Mouse (Mus musculus): Measurements from ENCODE around the gene Ubap2l. TPM values are rescaled to one million over a fixed set of nuclear protein-coding genes. Genes with fewer than 3 reads are reported as not detected.

Ubap2l gene
- polyA plus RNA-seq (2015; fragmentation: Nextera tagmentation; extraction: Ambion mirVana) = 153 and 157 TPM in 2 replicates

DNA sequence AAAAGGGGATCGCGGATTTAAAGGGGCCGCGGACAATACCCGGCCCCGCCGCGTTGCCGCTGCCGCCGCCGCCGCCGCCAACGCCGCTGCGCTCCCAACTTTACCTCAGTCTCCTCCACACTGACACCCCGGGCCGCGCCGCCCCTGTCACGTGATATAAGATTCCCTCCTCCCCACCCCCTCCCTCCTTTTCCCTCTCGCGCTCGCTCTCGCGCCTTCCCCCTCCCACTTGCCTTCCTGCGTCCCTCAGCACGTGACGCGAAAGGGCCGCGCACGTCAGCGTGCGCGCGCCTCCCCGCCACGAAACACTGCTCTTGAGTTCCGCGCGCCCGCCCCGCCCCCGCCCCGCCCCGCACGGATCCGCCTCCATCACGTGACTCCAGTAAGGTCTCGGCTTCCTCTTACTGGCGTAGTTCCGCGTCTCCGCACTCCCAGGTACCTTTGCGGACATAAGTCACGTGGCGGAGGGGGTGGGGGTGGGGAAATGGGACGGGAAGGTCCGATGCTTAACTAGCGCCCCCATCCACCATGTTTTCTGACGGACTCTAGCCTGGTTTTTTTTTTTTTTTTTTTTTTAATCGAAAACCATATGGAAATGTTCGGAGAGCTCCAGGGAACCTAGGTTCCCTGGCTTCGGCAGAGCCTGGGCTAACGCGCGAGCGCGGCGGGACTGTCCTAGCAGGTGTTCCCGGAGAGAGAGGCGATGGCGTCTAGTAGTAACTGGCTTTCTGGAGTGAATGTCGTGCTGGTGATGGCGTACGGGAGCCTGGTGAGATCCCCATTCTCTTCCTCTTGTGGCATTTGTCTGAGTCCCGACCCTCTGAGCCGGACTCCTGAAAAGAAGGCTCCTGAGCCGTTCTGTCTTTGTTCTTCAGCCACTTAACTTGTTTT is at the start of gene Ubap2l:
Gene Ubap2l (minus strand): TSS at position 278 of the 891 bp plus-strand sequence.
- Histone ChIP-seq H3K4me1 (peaks cover 26% of the 10 kb centered on the region), H3K27me3 (no peaks in the 10 kb centered on the region), H3K4me3 (peak within 1 kb of the TSS; percentile 83), H3K9me3 (no peaks in the 10 kb centered on the region), H3K27ac (peak within 1 kb of the TSS; percentile 97), H3K9ac (peak within 1 kb of the TSS; percentile 94), H3K4me2 (peak within 1 kb of the TSS; percentile 67), H3K36me3 (peaks cover 29% of the 10 kb centered on the region)
- 1% methylated on average over 79 of the region's 81 CpGs for WGBS
- ATAC-seq (ENCODE audit: borderline replicate concordance, extremely low read depth, low FRiP score, low TSS enrichment) = peak; percentile 95

DNA sequence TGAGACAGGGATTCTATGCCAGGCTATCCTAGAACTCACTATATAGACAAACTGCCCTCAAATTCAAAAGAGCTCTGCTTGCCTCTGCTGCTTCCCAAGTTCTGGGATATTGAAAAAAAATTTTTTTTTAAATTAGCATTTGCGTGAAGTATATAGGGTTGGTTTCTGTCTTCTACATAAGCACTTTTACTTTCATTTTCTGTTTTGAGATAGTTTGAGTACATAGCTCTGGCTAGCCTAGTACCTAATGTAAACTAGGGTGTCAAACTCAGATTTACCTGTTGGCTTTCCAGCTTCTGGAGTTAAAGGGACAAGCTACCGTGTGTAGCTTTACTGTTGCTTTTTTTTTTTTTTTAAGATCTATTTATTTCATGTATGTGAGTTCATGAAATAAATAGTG is 49.2 kb upstream of the Ubap2l start:
- no peak overlapping the region for H3K27ac ChIP-seq
- H3K4me2 ChIP-seq = no peak overlapping the region
- 84% methylated on average over 2 of the region's 2 CpGs for WGBS
- H3K4me3 ChIP-seq = no peak overlapping the region
- H3K4me1 ChIP-seq = no peaks in the 10 kb centered on the region
- no peak overlapping the region for H3K9ac ChIP-seq
- no peak for ATAC-seq (ENCODE audit: borderline replicate concordance, extremely low read depth, low FRiP score, low TSS enrichment)
- no peaks in the 10 kb centered on the region for H3K27me3 ChIP-seq
- peaks cover 36% of the 10 kb centered on the region for H3K36me3 ChIP-seq
- H3K9me3 ChIP-seq = no peaks in the 10 kb centered on the region

DNA sequence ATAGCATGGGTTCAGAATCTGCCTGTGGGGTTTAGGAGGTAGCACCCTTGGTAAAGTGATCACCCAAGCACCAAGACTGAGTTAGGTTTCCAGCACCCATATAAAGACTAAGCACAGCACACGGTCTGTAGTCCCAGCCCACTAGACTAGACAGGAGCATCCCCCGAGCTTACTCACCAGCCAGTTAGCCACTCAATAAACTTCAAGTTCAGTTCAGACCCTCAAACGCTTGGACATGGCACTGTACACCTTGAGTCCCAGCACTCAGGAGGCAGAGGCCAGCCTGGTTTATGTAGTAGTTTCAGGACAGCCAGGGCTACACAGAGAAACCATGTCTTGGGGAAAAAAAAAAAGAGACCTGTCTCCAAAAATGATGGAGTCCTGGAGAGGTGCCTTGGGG is 48.6 kb upstream of the Ubap2l start:
- Histone ChIP-seq H3K4me2 (no peak overlapping the region), H3K27ac (no peak overlapping the region), H3K27me3 (no peaks in the 10 kb centered on the region), H3K4me3 (no peak overlapping the region), H3K36me3 (peaks cover 41% of the 10 kb centered on the region), H3K9me3 (no peaks in the 10 kb centered on the region), H3K9ac (no peak overlapping the region), H3K4me1 (no peaks in the 10 kb centered on the region)
- WGBS = 88% methylated on average over 3 of the region's 3 CpGs
- ATAC-seq (ENCODE audit: borderline replicate concordance, extremely low read depth, low FRiP score, low TSS enrichment) = no peak

- H3K27ac ChIP-seq = no peak overlapping the region
These were observed 45.5 kb upstream of the Ubap2l start for GRCm38 (mm10) chr3:90097928-90098327.

DNA sequence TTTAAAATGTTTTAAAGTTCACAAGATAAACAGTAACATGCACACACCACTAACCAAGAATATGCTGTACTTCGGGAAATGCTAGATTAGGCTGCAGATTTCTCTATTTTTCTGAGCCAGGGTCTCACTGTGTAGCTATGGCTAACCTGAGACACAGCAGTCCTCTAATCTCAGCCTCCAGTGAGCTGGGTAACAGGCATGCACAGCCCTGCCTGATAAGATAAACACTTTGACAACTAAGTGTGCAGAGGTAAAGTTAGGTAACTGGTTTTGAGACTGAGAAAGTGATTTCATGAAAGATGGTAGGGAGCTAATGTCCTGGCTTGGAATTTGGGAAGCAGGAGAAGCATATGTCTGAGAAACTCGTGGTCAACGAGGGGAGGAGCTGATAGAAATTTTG is 42.0 kb upstream of the Ubap2l start:
- peaks cover 93% of the 10 kb centered on the region for H3K36me3 ChIP-seq
- no peaks in the 10 kb centered on the region for H3K27me3 ChIP-seq
- no peak overlapping the region for H3K9ac ChIP-seq
- 93% methylated on average over 3 of the region's 3 CpGs for WGBS
- H3K4me3 ChIP-seq = no peak overlapping the region
- no peaks in the 10 kb centered on the region for H3K4me1 ChIP-seq
- ATAC-seq (ENCODE audit: borderline replicate concordance, extremely low read depth, low FRiP score, low TSS enrichment) = no peak
- no peak overlapping the region for H3K27ac ChIP-seq
- H3K4me2 ChIP-seq = no peak overlapping the region
- H3K9me3 ChIP-seq = no peaks in the 10 kb centered on the region

More at GRCm38 (mm10) chr3:90097928-90098327, 45.5 kb upstream of the Ubap2l start:
- WGBS = 88% methylated on average over 5 of the region's 5 CpGs
- Histone ChIP-seq H3K9me3 (no peaks in the 10 kb centered on the region), H3K36me3 (peaks cover 69% of the 10 kb centered on the region), H3K9ac (no peak overlapping the region), H3K4me1 (no peaks in the 10 kb centered on the region), H3K4me2 (no peak overlapping the region), H3K4me3 (no peak overlapping the region), H3K27me3 (no peaks in the 10 kb centered on the region)
- no peak for ATAC-seq (ENCODE audit: borderline replicate concordance, extremely low read depth, low FRiP score, low TSS enrichment)

DNA sequence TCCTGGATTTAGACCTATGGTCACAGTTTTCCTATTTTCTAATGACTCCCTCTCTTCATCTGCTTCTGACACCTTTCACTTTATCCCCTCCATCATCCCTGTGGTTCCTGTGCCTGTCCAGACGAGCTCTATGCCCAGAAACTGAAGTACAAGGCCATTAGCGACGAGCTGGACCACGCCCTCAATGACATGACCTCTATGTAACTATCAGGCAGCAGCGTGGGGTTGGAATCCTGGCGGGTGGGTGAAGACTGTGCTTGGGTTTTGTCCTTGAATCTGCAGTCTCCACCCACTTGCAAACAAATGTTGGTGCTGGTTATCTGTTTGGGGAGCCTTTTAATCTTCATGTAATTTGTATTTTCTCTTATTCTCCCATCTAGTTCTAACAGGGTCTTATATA is 38.5 kb upstream of the Ubap2l start:
- WGBS = 73% methylated on average over 6 of the region's 6 CpGs
- H3K9ac ChIP-seq = no peak overlapping the region
- peaks cover 96% of the 10 kb centered on the region for H3K36me3 ChIP-seq
- no peaks in the 10 kb centered on the region for H3K27me3 ChIP-seq
- no peak overlapping the region for H3K4me2 ChIP-seq
- no peak overlapping the region for H3K27ac ChIP-seq
- H3K9me3 ChIP-seq = no peaks in the 10 kb centered on the region
- no peak for ATAC-seq (ENCODE audit: borderline replicate concordance, extremely low read depth, low FRiP score, low TSS enrichment)
- peaks cover 4% of the 10 kb centered on the region for H3K4me1 ChIP-seq
- H3K4me3 ChIP-seq = no peak overlapping the region

GRCm38 (mm10) chr3:90088617-90089016 is 36.2 kb upstream of the Ubap2l start:
- H3K4me3 ChIP-seq = no peak overlapping the region
- peak overlapping the region; percentile 58 for H3K27ac ChIP-seq
- H3K36me3 ChIP-seq = peaks cover 75% of the 10 kb centered on the region
- H3K4me1 ChIP-seq = peaks cover 26% of the 10 kb centered on the region
- H3K4me2 ChIP-seq = no peak overlapping the region
- no peak overlapping the region for H3K9ac ChIP-seq
- no peaks in the 10 kb centered on the region for H3K27me3 ChIP-seq
- H3K9me3 ChIP-seq = no peaks in the 10 kb centered on the region
- peak; percentile 49; the same call in 1 of the 2 replicates for ATAC-seq (ENCODE audit: borderline replicate concordance, extremely low read depth, low FRiP score, low TSS enrichment)
- 62% methylated on average over 2 of the region's 2 CpGs for WGBS

- Histone ChIP-seq H3K9ac (no peak overlapping the region), H3K4me3 (no peak overlapping the region), H3K36me3 (peaks cover 51% of the 10 kb centered on the region), H3K4me1 (peaks cover 52% of the 10 kb centered on the region), H3K9me3 (no peaks in the 10 kb centered on the region), H3K27me3 (no peaks in the 10 kb centered on the region), H3K27ac (no peak overlapping the region), H3K4me2 (no peak overlapping the region)
- WGBS = 71% methylated on average over 5 of the region's 5 CpGs
- ATAC-seq (ENCODE audit: borderline replicate concordance, extremely low read depth, low FRiP score, low TSS enrichment) = no peak
These were observed 33.6 kb upstream of the Ubap2l start for GRCm38 (mm10) chr3:90086068-90086467.

GRCm38 (mm10) chr3:90085281-90085680 is 32.9 kb upstream of the Ubap2l start:
- Histone ChIP-seq H3K9ac (no peak overlapping the region), H3K9me3 (no peaks in the 10 kb centered on the region), H3K27me3 (no peaks in the 10 kb centered on the region), H3K27ac (peak overlapping the region; percentile 99; the same call in 1 of the 2 replicates), H3K4me3 (no peak overlapping the region), H3K36me3 (peaks cover 43% of the 10 kb centered on the region), H3K4me1 (peaks cover 54% of the 10 kb centered on the region), H3K4me2 (no peak overlapping the region)
- WGBS = 65% methylated on average over 6 of the region's 6 CpGs
- ATAC-seq (ENCODE audit: borderline replicate concordance, extremely low read depth, low FRiP score, low TSS enrichment) = no peak

- Histone ChIP-seq H3K9me3 (no peaks in the 10 kb centered on the region), H3K27me3 (no peaks in the 10 kb centered on the region), H3K4me2 (peak overlapping the region; percentile 71; the same call in 1 of the 2 replicates), H3K36me3 (peaks cover 38% of the 10 kb centered on the region), H3K27ac (peak overlapping the region; percentile 99; the same call in 1 of the 2 replicates), H3K9ac (no peak overlapping the region), H3K4me1 (peaks cover 54% of the 10 kb centered on the region), H3K4me3 (no peak overlapping the region)
- 54% methylated on average over 4 of the region's 4 CpGs for WGBS
- no peak for ATAC-seq (ENCODE audit: borderline replicate concordance, extremely low read depth, low FRiP score, low TSS enrichment)
These were observed 32.4 kb upstream of the Ubap2l start for GRCm38 (mm10) chr3:90084790-90085189.

GRCm38 (mm10) chr3:90083698-90084324 is 31.4 kb upstream of the Ubap2l start:
- WGBS = 26% methylated on average over 3 of the region's 3 CpGs
- H3K9me3 ChIP-seq = no peaks in the 10 kb centered on the region
- peaks cover 58% of the 10 kb centered on the region for H3K4me1 ChIP-seq
- no peak overlapping the region for H3K9ac ChIP-seq
- no peaks in the 10 kb centered on the region for H3K27me3 ChIP-seq
- ATAC-seq (ENCODE audit: borderline replicate concordance, extremely low read depth, low FRiP score, low TSS enrichment) = no peak
- peaks cover 29% of the 10 kb centered on the region for H3K36me3 ChIP-seq
- peak overlapping the region; percentile 99 for H3K27ac ChIP-seq
- H3K4me3 ChIP-seq = peak overlapping the region; percentile 9; the same call in 1 of the 2 replicates
- H3K4me2 ChIP-seq = peak overlapping the region; percentile 71

- H3K36me3 ChIP-seq = peaks cover 21% of the 10 kb centered on the region
- H3K9ac ChIP-seq = no peak overlapping the region; the same call in 1 of the 2 replicates
- peak overlapping the region; percentile 71 for H3K4me2 ChIP-seq
- no peak for ATAC-seq (ENCODE audit: borderline replicate concordance, extremely low read depth, low FRiP score, low TSS enrichment)
- H3K4me3 ChIP-seq = peak overlapping the region; percentile 9
- 22% methylated on average over 5 of the region's 5 CpGs for WGBS
- H3K27me3 ChIP-seq = no peaks in the 10 kb centered on the region
- peak overlapping the region; percentile 99 for H3K27ac ChIP-seq
- H3K9me3 ChIP-seq = no peaks in the 10 kb centered on the region
- H3K4me1 ChIP-seq = peaks cover 60% of the 10 kb centered on the region
These were observed 30.6 kb upstream of the Ubap2l start for GRCm38 (mm10) chr3:90083034-90083433.

All from lung, embryonic 15.5 days (tissue).